Mouse (Mus musculus): ENCODE data around the gene Vmn1r61.

Vmn1r61 gene

DNA sequence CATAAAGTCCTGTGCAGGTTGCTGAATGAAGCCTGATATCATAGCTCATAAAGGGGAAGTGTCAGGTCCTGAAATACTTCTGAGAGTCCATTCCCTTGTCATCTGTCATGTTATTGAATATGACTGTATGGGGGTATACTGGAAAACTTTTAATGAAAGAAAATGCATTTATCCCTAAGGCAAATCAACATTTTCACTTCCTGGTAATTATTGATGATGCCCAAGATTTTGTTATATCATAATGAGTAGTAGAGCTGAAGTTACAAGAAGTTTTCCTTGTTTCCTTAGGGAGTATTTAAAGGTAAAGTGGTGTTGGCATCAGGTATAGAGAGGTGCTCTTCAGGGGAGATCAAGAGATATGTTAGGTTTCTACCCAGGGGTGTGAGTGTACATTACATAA, at the start of gene Vmn1r61:
TSS of gene Vmn1r61 (minus strand) at position 101 of the 400 bp plus-strand sequence.
- DNase-seq, result no peak

All from kidney, adult 9 months (tissue).